Mouse (Mus musculus) brain, embryonic 14.5 days (tissue): Measurements from ENCODE around the gene Bbs1.

Experiments
- CTCF ChIP-seq: fragments of 200-500 bp; IDR thresholded peaks from 2 replicates; pipeline ENCODE4 v1.5.1; 2012; ENCODE audit warnings: inconsistent platforms, mild to moderate bottlenecking, moderate library complexity, borderline replicate concordance; ENCODE audit not compliant: insufficient read depth, insufficient read length; ENCODE audit errors: extremely low read depth
- POLR2A ChIP-seq: fragments of 200-500 bp; IDR thresholded peaks from 2 replicates; pipeline ENCODE4 v1.6.1; 2012; ENCODE audit warnings: mild to moderate bottlenecking, inconsistent platforms, borderline replicate concordance; ENCODE audit not compliant: poor library complexity, insufficient read depth, insufficient read length, severe bottlenecking; ENCODE audit errors: extremely low read depth

DNA sequence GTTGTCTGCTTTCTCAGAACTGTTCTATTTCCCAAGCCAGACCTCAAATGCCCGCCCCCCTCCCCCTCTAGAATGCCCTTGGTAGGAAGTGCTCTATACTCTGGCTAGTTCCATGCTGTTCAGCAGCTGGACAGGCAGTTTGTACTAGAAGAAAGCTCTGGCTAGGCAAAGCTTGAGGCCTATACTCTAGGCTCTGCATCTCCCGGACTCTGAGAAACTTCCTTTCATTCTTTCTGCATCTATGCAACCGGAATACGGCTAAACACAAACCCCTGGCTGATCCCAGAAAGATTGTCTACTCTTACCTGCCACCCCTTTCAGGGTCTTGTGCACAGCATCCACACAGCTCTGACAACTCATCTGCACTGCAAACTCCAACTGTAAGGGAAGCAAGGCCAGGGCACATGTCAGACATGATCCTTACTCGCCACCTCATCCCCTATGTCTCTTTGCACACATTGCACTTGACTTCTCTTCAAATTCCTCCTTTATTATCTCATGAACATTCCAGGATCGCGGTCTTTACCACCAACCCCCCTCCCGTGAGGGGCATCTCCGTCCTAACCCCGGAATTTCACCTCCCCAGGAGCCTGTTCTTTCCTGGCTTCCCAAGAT, 67.8 kb downstream of the Bbs1 start:
- TF ChIP-seq CTCF (no peak), POLR2A (no peak)
